Mouse (Mus musculus): ENCODE data around the gene Tcte1. TPM values are rescaled to one million over a fixed set of nuclear protein-coding genes. Genes with fewer than 3 reads are reported as not detected.
A peak's percentile ranks its signal among the peaks of the same experiment; 100 is the strongest.

Tcte1 gene
- total RNA-seq, 2 experiments from 2014 or later = 1.1 to 1.3 TPM

- Histone ChIP-seq H3K27ac (no peak overlapping the region), H3K4me3 (no peak overlapping the region)
- TF ChIP-seq CTCF (IDR thresholded peaks at IDR 0.05) = peak; percentile 98
- peak; percentile 69 to 87 for DNase-seq (ENCODE audit: extremely low spot score in 1 of 2, low spot score in 2 of 2)
- intact Hi-C loops (cut with DNase I) = loop anchor here (1.0 kb wide), 1 partner anchor 36 kb away; no protein-coding TSS in a partner anchor
Measured at GRCm38 (mm10) chr17:45516488-45516887, 6.7 kb upstream of the Tcte1 start.

- Histone ChIP-seq H3K4me3 (no peak overlapping the region), H3K27ac (no peak overlapping the region)
- DNase-seq (ENCODE audit: extremely low spot score in 1 of 2, low spot score in 2 of 2) = no peak
- intact Hi-C loops (cut with DNase I) = no loop called here
- TF ChIP-seq CTCF (IDR thresholded peaks at IDR 0.05) = no peak
Measured at GRCm38 (mm10) chr17:45517135-45517534, 6.1 kb upstream of the Tcte1 start.

- TF ChIP-seq CTCF (IDR thresholded peaks at IDR 0.05) = no peak
- no peak for DNase-seq (ENCODE audit: extremely low spot score in 1 of 2, low spot score in 2 of 2)
- no peak overlapping the region for H3K4me3 ChIP-seq
- intact Hi-C loops (cut with DNase I) = no loop called here
- H3K27ac ChIP-seq = no peak overlapping the region
Measured at GRCm38 (mm10) chr17:45517549-45518215, 5.6 kb upstream of the Tcte1 start.

- Histone ChIP-seq H3K4me3 (no peak overlapping the region), H3K27ac (no peak overlapping the region)
- intact Hi-C loops (cut with DNase I) = no loop called here
- TF ChIP-seq CTCF (IDR thresholded peaks at IDR 0.05) = no peak
- no peak for DNase-seq (ENCODE audit: extremely low spot score in 1 of 2, low spot score in 2 of 2)
Measured at GRCm38 (mm10) chr17:45518766-45519475, 4.3 kb upstream of the Tcte1 start.

GRCm38 (mm10) chr17:45520136-45520535 lies 3.1 kb upstream of the Tcte1 start:
- intact Hi-C loops (cut with DNase I) = no loop called here
- H3K4me3 ChIP-seq = no peak overlapping the region
- H3K27ac ChIP-seq = no peak overlapping the region
- no peak for DNase-seq (ENCODE audit: extremely low spot score in 1 of 2, low spot score in 2 of 2)
- no peak for TF ChIP-seq CTCF (IDR thresholded peaks at IDR 0.05)

- Histone ChIP-seq H3K4me3 (no peak overlapping the region), H3K27ac (no peak overlapping the region)
- intact Hi-C loops (cut with DNase I) = no loop called here
- no peak for TF ChIP-seq CTCF (IDR thresholded peaks at IDR 0.05)
- DNase-seq (ENCODE audit: extremely low spot score in 1 of 2, low spot score in 2 of 2) = no peak
Measured at GRCm38 (mm10) chr17:45524961-45525360, 1.7 kb downstream of the Tcte1 start.

- Histone ChIP-seq H3K4me3 (no peak overlapping the region), H3K27ac (no peak overlapping the region)
- TF ChIP-seq CTCF (IDR thresholded peaks at IDR 0.05) = no peak
- DNase-seq (ENCODE audit: extremely low spot score in 1 of 2, low spot score in 2 of 2) = no peak
- intact Hi-C loops (cut with DNase I) = no loop called here
Measured at GRCm38 (mm10) chr17:45526571-45526970, 3.3 kb downstream of the Tcte1 start.

- peak overlapping the region; percentile 81 for H3K27ac ChIP-seq
- TF ChIP-seq CTCF (IDR thresholded peaks at IDR 0.05) = no peak
- H3K4me3 ChIP-seq = no peak overlapping the region
- peak; percentile 64 to 81 for DNase-seq (ENCODE audit: extremely low spot score in 1 of 2, low spot score in 2 of 2)
- intact Hi-C loops (cut with DNase I) = loop anchor here (1.0 kb wide), 1 partner anchor 8 kb away; no protein-coding TSS in a partner anchor
Measured at GRCm38 (mm10) chr17:45530346-45530782, 7.1 kb downstream of the Tcte1 start.

- TF ChIP-seq CTCF (IDR thresholded peaks at IDR 0.05) = no peak
- Histone ChIP-seq H3K4me3 (no peak overlapping the region), H3K27ac (no peak overlapping the region)
- DNase-seq (ENCODE audit: extremely low spot score in 1 of 2, low spot score in 2 of 2) = no peak
- intact Hi-C loops (cut with DNase I) = no loop called here
Measured at GRCm38 (mm10) chr17:45532896-45533295, 9.7 kb downstream of the Tcte1 start.

- DNase-seq (ENCODE audit: extremely low spot score in 1 of 2, low spot score in 2 of 2) = no peak
- TF ChIP-seq CTCF (IDR thresholded peaks at IDR 0.05) = no peak
- Histone ChIP-seq H3K27ac (peak overlapping the region; percentile 64), H3K4me3 (no peak overlapping the region)
- intact Hi-C loops (cut with DNase I) = no loop called here
Measured at GRCm38 (mm10) chr17:45536264-45536663, 13.0 kb downstream of the Tcte1 start.

GRCm38 (mm10) chr17:45538394-45538793 lies 15.2 kb downstream of the Tcte1 start:
- Histone ChIP-seq H3K4me3 (no peak overlapping the region), H3K27ac (peak overlapping the region; percentile 53)
- intact Hi-C loops (cut with DNase I) = loop anchor here (1.0 kb wide), 1 partner anchor 8 kb away; no protein-coding TSS in a partner anchor
- DNase-seq (ENCODE audit: extremely low spot score in 1 of 2, low spot score in 2 of 2) = no peak
- TF ChIP-seq CTCF (IDR thresholded peaks at IDR 0.05) = no peak

GRCm38 (mm10) chr17:45539664-45540063 lies 16.4 kb downstream of the Tcte1 start:
- DNase-seq (ENCODE audit: extremely low spot score in 1 of 2, low spot score in 2 of 2) = no peak
- Histone ChIP-seq H3K4me3 (no peak overlapping the region), H3K27ac (peak overlapping the region; percentile 6; the same call in 1 of the 2 replicates)
- intact Hi-C loops (cut with DNase I) = no loop called here
- no peak for TF ChIP-seq CTCF (IDR thresholded peaks at IDR 0.05)

Measured in left cerebral cortex, adult 2 months (tissue).